Mouse (Mus musculus) right cerebral cortex, adult 18-20 months (tissue): Measurements from ENCODE around the gene Fitm2.
A peak's percentile ranks its signal among the peaks of the same experiment; 100 is the strongest.
"Not testable (repeated sequence)": the region's sequence is repeated elsewhere in the genome, so short reads cannot be mapped to it uniquely, and the experiment has no call there.

Source experiments
- DNase-seq: peaks from one replicate; pipeline ENCODE4 v3.0.0; 2022; ENCODE audit warnings: mixed read lengths

Fitm2 gene

GRCm38 (mm10) chr2:163462801-163463200 lies 9.6 kb downstream of the Fitm2 start:
- DNase-seq: no peak

GRCm38 (mm10) chr2:163462386-163462785 lies 10.0 kb downstream of the Fitm2 start:
- DNase-seq: no peak

GRCm38 (mm10) chr2:163461307-163461706 lies 11.1 kb downstream of the Fitm2 start:
- not testable (repeated sequence) for DNase-seq

- no peak for DNase-seq
Observed at GRCm38 (mm10) chr2:163460622-163461021, 11.8 kb downstream of the Fitm2 start.

DNA sequence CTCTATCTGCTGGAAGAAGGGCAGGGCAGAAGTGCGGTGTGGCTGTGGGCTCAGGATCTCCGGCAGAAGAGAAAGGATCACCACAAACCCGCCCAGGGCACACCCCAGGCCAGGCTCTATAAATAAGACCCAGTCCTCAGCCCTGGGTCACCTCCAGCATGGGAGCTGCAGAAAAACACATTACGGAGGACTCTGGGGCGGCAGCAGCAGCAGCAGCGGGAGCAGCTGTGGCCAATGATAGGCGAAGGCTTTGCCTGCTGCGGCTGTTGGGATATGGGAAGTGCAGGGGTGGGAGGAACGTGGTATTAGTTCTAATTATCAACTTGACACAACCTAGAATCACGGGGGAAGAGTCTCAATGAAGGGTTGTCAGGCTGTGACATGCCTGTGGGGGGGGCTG lies 13.0 kb downstream of the Fitm2 start:
- no peak for DNase-seq

GRCm38 (mm10) chr2:163458539-163459265 lies 13.7 kb downstream of the Fitm2 start:
- no peak for DNase-seq

- DNase-seq: no peak
Observed at GRCm38 (mm10) chr2:163453378-163453777, 19.1 kb downstream of the Fitm2 start.

- no peak for DNase-seq
Observed at GRCm38 (mm10) chr2:163452738-163453137, 19.7 kb downstream of the Fitm2 start.

DNA sequence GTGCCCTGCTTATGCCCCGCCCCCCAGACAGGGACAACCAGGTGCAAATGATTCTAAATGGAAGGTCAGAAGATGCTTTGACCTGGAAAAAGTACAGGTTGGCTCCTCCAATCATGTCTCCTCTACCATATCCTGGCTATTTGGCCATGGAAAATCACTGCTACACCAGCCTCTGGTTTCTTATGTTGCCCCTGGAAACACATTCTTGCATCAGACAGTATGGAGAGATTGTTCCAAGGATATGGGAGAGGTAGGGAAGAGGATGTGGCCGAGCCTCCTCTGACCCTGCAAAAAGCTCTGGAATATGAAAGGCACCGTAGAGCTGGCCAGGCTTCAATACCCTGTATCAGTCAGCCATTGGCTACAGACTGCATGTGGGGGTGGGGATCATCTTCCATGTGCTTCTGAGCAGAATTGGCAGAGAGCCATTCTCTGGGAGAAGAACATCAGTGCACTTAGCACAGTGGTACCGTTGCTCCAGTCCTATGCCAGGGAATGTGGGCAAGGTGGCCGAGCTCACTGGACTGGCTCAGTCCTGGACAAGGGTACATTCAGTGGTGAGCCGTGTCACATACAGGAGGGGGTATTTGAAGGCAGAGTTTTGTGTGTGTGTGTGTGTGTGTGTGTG lies 21.6 kb downstream of the Fitm2 start:
- peak; percentile 70 for DNase-seq

- DNase-seq: no peak
Observed at GRCm38 (mm10) chr2:163449276-163449675, 23.2 kb downstream of the Fitm2 start.

DNA sequence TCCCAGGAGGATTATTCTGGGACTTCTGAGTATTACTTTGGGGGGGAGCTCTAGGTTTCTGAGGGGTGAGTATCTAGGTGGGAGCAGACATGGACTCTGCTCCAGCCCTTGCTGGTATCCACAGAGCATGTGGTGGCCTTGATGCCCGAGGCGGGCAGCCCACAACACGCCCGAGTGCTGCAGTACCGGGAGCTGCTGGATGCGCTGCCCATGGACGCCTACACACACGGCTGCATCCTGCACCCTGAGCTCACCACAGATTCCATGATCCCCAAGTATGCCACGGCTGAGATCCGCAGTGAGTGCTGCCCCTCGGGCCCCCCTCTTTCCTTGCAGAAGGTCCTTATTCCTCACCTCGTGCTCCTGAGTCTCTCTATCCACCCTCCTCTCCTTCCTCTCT lies 25.1 kb downstream of the Fitm2 start:
- DNase-seq: peak; percentile 41

DNA sequence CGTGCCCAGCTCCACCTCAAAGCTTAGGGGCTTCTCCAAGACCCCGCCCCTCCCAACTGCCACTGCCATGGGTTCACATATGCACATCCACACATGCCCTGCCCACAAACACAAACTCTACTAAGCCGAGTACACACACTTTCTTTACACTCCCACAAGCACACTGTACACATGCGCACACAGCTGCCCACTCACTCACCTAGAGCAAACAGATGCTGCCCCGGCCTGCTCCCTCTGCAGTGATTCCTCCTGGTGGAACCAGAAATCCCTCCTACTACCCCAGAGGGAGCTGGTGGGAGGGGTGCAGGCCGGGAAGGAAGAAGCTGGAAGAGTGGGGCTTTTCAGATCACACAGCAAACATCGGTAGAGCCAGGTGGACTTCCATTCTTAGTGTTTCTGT lies 28.4 kb downstream of the Fitm2 start:
- peak; percentile 63 for DNase-seq

GRCm38 (mm10) chr2:163443543-163443942 lies 28.9 kb downstream of the Fitm2 start:
- no peak for DNase-seq

DNA sequence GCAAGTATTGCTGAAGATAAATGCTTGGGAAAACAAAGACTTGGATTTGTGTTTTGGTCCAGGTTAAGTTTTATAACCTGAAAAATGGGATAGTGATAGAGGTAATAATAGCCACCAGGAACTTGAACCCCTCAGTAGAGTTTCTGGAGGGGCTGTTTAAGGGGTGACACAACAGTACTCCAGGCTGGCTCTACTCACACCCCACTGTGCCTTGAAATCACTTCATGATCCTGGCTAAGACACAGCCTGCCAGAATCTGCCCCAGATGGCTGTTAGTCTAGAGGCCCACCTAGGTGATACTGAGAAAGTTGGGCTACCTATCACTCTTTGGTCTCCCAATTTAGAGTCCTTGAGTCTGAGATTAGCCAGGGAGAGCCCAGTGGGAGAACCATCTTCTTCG lies 32.9 kb downstream of the Fitm2 start:
- DNase-seq: no peak

GRCm38 (mm10) chr2:163438619-163439451 lies 33.6 kb downstream of the Fitm2 start:
- DNase-seq: peak; percentile 34

- peak; percentile 87 for DNase-seq
Observed at GRCm38 (mm10) chr2:163438246-163438618, 34.2 kb downstream of the Fitm2 start, which contains the start of gene Gdap1l1. Gene Gdap1l1, plus strand, starts transcription at chr2:163438476.

- no peak for DNase-seq
Observed at GRCm38 (mm10) chr2:163437800-163438199, 34.6 kb downstream of the Fitm2 start.

DNA sequence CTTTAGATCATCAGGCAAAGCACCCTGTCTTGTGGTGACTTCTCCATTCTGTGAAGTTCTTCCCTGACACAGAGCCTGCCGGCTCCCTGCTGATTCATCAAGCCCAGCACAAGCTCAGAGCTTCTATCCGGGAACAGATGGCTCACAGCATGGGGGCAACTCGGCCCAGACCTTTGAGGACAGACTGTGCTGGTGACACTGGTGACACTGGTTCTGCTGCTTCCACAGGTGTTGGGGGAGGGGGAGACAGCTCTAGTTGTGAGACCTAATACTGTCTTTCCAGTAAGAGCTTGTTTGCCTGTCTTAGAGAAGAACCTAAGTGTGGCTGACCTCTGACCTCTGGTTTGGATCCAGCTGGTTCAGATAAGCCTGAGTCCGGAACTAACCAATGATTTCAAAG lies 38.5 kb downstream of the Fitm2 start:
- no peak for DNase-seq

DNA sequence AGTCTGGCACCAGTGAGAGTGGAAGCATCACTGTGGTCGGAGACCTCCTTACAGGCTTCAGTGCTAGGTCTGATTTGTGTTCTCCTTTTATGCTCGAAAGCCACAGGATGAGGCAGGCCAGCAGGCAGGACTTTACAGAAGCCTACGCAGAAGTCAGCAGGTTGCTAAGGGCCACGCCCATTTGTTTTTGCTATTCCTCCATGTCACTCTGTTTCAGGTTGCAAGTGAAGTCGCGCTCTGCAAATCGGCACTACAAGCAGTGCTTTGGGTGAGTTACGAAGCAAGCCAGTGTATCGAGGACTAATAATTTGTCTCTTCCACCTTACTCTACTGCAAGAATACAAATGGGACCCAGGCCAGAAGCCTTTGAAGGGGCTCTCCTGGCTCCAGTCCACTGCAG lies 41.1 kb downstream of the Fitm2 start:
- DNase-seq: no peak

DNA sequence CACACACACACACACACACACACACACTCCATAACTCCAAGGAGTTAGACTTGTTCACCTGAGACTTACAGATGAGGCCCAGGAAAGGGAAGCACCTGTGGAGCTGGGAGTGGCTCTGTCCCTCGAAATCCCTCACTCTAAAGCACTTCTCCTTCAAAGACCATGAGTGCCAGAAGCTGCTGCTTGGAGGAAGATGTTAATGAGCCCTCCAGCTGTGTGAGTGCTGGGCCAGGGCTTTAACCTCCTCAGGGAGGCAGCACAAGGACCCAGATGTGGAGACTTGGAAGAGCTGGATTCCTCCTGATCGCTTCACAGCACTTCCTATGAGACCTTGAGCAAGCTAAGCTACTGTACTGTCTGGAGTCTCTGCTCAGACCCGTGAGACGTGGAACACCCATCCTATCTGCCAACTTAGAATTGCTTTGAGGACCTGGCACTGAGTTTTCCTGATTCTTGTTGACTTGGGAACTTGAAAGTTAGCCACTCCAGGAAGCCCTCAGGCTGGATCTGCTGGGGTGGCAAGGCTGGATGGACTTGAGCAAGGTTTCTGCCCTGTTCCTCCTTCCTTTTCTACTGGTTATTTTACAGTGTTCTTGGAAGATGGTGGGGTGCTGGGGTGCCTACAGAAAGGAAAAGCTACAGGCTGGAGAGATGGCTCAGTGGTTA lies 44.0 kb downstream of the Fitm2 start:
- no peak for DNase-seq

- DNase-seq: no peak
Observed at GRCm38 (mm10) chr2:163424597-163424996, 47.8 kb downstream of the Fitm2 start, which contains the start of gene Oser1. Gene Oser1, minus strand, starts transcription at chr2:163424697.

- DNase-seq: no peak
Observed at GRCm38 (mm10) chr2:163422895-163423660, 49.4 kb downstream of the Fitm2 start.
